Mouse (Mus musculus): ENCODE measurements around the gene Dlk1.

- TF ChIP-seq GATA1 (IDR thresholded peaks at IDR 0.05; ENCODE audit: low read length) = no peak
- TF ChIP-seq TAL1 (IDR thresholded peaks at IDR 0.05; ENCODE audit: low read length) = no peak
Observed at GRCm38 (mm10) chr12:109442115-109442514, 10.5 kb upstream of the Dlk1 start.
